Mouse (Mus musculus): ENCODE measurements at regions not wholly inside any gene's neighbourhood (a gene's known extent, or its start where the extent isn't known, plus 50 kb on each side); places are given as distances from the start of the nearest gene placed in this dataset.

DNA sequence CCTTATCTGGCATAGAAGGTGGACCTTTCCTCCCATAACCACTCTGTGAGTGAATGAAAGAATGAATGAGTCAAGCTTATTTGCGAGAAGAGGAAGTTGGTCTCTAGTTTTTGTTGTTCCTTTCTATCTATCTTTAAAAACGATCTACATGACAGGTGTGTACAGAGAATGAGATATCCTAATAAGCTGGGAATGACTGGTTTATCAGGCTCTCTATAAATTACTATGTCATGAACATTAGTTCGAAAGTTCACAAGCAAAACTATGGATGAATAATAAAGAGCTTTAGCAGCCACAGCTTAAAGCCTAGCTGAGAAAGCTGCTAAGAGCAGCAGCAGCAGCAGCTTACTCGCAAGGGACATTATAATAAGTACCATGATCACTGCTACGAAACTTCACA, 165.8 kb upstream of the Rnf32 start:
- TF ChIP-seq POLR2A (IDR thresholded peaks at IDR 0.05; ENCODE audit: borderline replicate concordance, extremely low read depth, insufficient read depth, insufficient read length, poor library complexity, severe bottlenecking), result no peak
- TF ChIP-seq CTCF (IDR thresholded peaks at IDR 0.05; ENCODE audit: borderline replicate concordance, extremely low read depth, insufficient read depth, insufficient read length), result no peak
